Mouse (Mus musculus) brain, embryonic 14.5 days (tissue): ENCODE data around the gene Camta1.

Experiments
- CTCF ChIP-seq: fragments of 200-500 bp; IDR thresholded peaks from 2 replicates; pipeline ENCODE4 v1.5.1; 2012; ENCODE audit warnings: inconsistent platforms, mild to moderate bottlenecking, moderate library complexity, borderline replicate concordance; ENCODE audit not compliant: insufficient read depth, insufficient read length; ENCODE audit errors: extremely low read depth
- POLR2A ChIP-seq: fragments of 200-500 bp; IDR thresholded peaks from 2 replicates; pipeline ENCODE4 v1.6.1; 2012; ENCODE audit warnings: mild to moderate bottlenecking, inconsistent platforms, borderline replicate concordance; ENCODE audit not compliant: poor library complexity, insufficient read depth, insufficient read length, severe bottlenecking; ENCODE audit errors: extremely low read depth

DNA sequence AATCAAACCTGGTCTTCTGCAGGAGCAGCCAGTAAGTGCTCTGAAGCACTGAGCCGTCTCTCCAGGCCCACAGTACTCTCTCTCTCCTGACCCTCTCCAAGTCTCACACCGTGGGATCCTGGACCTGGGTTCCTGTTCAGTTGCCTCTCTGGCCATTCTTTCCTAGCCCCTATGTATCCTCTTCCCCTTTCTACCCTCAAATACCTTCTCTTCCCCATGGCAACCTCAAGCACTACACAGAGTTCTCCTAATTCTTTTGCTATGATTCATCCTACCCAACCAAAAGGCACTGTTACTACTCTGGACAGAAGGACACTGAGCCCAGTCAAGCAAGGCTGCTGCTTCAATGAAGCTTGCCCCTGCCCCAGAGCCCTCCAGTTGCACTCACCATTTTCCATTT lies 19.1 kb downstream of the Camta1 start:
- TF ChIP-seq POLR2A (no peak), CTCF (no peak)
